Mouse (Mus musculus) myocyte (in vitro differentiated cells): ENCODE data around the gene Popdc2. TPM values are rescaled to one million over a fixed set of nuclear protein-coding genes. Genes with fewer than 3 reads are reported as not detected.
"Not testable (repeated sequence)": the region's sequence is repeated elsewhere in the genome, so short reads cannot be mapped to it uniquely, and the experiment has no call there.

ENCODE experiments used
- H3K27me3 ChIP-seq: one replicate; pipeline ENCODE4 v1.6.1; 2011; ENCODE audit not compliant: control insufficient read depth, insufficient read depth, insufficient read length
- H3K36me3 ChIP-seq: one replicate; pipeline ENCODE4 v1.6.1; 2011; ENCODE audit not compliant: control insufficient read depth, insufficient read depth
- H3K4me2 ChIP-seq: one replicate; pipeline ENCODE4 v1.6.1; 2011; ENCODE audit warnings: low read depth, control low read depth
- H3K4me3 ChIP-seq: one replicate; pipeline ENCODE4 v1.5.1; 2011; ENCODE audit warnings: mild to moderate bottlenecking, control low read depth, moderate library complexity
- H3K79me2 ChIP-seq: one replicate; pipeline ENCODE4 v1.6.1; 2011; ENCODE audit not compliant: control insufficient read depth, insufficient read depth
- H3ac ChIP-seq: one replicate; pipeline ENCODE4 v1.6.1; 2011; ENCODE audit not compliant: control insufficient read depth, insufficient read length
- CEBPB ChIP-seq: IDR thresholded peaks from 2 replicates; pipeline ENCODE4 v1.6.1; 2011; ENCODE audit warnings: mild to moderate bottlenecking, moderate library complexity; ENCODE audit not compliant: poor library complexity, insufficient read depth, severe bottlenecking
- E2F4 ChIP-seq: IDR thresholded peaks from one replicate; pipeline ENCODE4 v1.6.1; 2011; ENCODE audit warnings: mild to moderate bottlenecking, control low read depth, moderate library complexity; ENCODE audit not compliant: insufficient read depth
- MAX ChIP-seq: IDR thresholded peaks from one replicate; pipeline ENCODE4 v1.6.1; 2011; ENCODE audit warnings: low read depth, mild to moderate bottlenecking, control low read depth
- MYOD1 ChIP-seq, 3 experiments: IDR thresholded peaks; one replicate each; pipeline ENCODE4 v1.6.1; 2011; ENCODE audit warnings: control low read depth in 2 of 3, low read depth in 2 of 3, mild to moderate bottlenecking in 2 of 3, moderate library complexity in 1 of 3; ENCODE audit not compliant: insufficient read length in 2 of 3, control insufficient read depth in 1 of 3
- MYOG ChIP-seq, 3 experiments: IDR thresholded peaks; one replicate each; pipeline ENCODE4 v1.6.1; 2011; ENCODE audit warnings: control low read depth in 2 of 3, low read depth in 2 of 3, mild to moderate bottlenecking in 2 of 3; ENCODE audit not compliant: insufficient read length in 2 of 3, control insufficient read depth in 1 of 3, insufficient read depth in 1 of 3
- POLR2A ChIP-seq: IDR thresholded peaks from one replicate; pipeline ENCODE4 v1.6.1; 2011; ENCODE audit warnings: low read depth, mild to moderate bottlenecking, control low read depth, moderate library complexity; ENCODE audit not compliant: insufficient read length
- POLR2AphosphoS2 ChIP-seq: IDR thresholded peaks from one replicate; pipeline ENCODE4 v1.6.1; 2011; ENCODE audit warnings: low read depth, control low read depth; ENCODE audit not compliant: insufficient read length
- REST ChIP-seq: IDR thresholded peaks from one replicate; pipeline ENCODE4 v1.6.1; 2011; ENCODE audit warnings: mild to moderate bottlenecking, control low read depth, moderate library complexity; ENCODE audit not compliant: insufficient read depth, insufficient read length
- SRF ChIP-seq: IDR thresholded peaks from one replicate; pipeline ENCODE4 v1.6.1; 2011; ENCODE audit warnings: low read depth; ENCODE audit not compliant: control insufficient read depth, insufficient read length
- TCF12 ChIP-seq: IDR thresholded peaks from one replicate; pipeline ENCODE4 v1.6.1; 2011; ENCODE audit warnings: mild to moderate bottlenecking, control low read depth; ENCODE audit not compliant: poor library complexity, insufficient read depth, severe bottlenecking
- TCF3 ChIP-seq: IDR thresholded peaks from one replicate; pipeline ENCODE4 v1.6.1; 2011; ENCODE audit warnings: low read depth, control low read depth; ENCODE audit not compliant: insufficient read length
- USF1 ChIP-seq: IDR thresholded peaks from one replicate; pipeline ENCODE4 v1.6.1; 2011; ENCODE audit warnings: low read depth, mild to moderate bottlenecking, control low read depth, moderate library complexity
- polyA plus RNA-seq: library from polyadenylated mRNA; unstranded; fragments of >200 nt; fragmentation: generic; extraction: Trizol; gene quantifications from one replicate; pipeline ENCODE4 v1.2.1, GENCODE M21; 2012; ENCODE audit warnings: missing spikeins

The Popdc2 gene
- polyA plus RNA-seq, 1 experiment, result 10.5 TPM

DNA sequence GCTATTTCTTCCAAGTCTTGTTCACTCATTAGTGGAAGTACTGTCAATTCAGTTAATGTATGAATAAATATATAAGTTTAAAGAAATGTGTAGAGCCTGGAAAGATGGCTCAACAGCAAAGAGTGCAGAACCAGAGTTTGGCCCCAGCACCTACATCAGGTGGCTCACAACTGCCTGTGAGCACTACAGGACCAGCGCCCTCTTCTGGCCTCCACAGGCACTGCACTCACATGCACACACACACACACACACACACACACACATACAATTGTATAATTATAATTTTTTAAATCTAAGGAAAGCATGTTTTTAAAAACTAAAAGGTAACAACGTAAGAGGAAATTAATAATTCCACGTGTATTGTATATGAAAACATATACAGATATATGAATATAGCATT is 32.7 kb upstream of the Popdc2 start:
- H3K79me2 ChIP-seq, result no peaks in the 10 kb centered on the region
- no peak overlapping the region for H3K4me3 ChIP-seq
- H3K36me3 ChIP-seq, result no peaks in the 10 kb centered on the region
- no peak overlapping the region for H3K4me2 ChIP-seq
- no peak overlapping the region for H3ac ChIP-seq
- TF ChIP-seq SRF (no peak), USF1 (no peak), TCF3 (no peak)
- H3K27me3 ChIP-seq, result no peaks in the 10 kb centered on the region

DNA sequence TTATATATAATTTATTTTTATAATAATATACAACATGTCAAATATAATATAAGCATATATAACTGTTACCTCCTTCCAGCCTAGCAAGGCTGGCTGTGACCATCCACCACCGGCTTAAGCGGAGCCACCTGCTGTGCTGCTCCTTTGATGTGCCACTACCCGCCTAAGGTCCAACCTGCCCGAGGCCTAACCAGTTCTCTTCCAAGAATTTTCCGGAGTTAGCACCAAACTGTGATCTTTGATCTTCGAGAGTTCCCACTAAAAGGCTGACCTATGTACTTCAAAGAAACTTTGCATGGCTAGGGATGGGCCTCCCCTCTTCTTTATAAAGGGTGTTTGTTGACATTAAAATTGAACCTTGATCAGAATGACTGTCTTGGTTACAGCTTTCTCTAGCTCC is 27.6 kb upstream of the Popdc2 start:
- H3K27me3 ChIP-seq, result no peaks in the 10 kb centered on the region
- no peaks in the 10 kb centered on the region for H3K79me2 ChIP-seq
- no peak overlapping the region for H3K4me2 ChIP-seq
- TF ChIP-seq TCF3, result no peak
- TF ChIP-seq MAX, result no peak
- no peak for TF ChIP-seq POLR2A
- no peak for TF ChIP-seq CEBPB
- TF ChIP-seq SRF, result no peak
- no peak for TF ChIP-seq MYOG (IDR thresholded peaks at IDR 0.05; ENCODE audit: control insufficient read depth in 1 of 3, insufficient read depth in 1 of 3, insufficient read length in 2 of 3, low read depth in 2 of 3)
- no peak for TF ChIP-seq REST
- no peak for TF ChIP-seq USF1
- TF ChIP-seq TCF12, result no peak
- no peak for TF ChIP-seq POLR2AphosphoS2
- TF ChIP-seq MYOD1 (IDR thresholded peaks at IDR 0.05; ENCODE audit: control insufficient read depth in 1 of 3, insufficient read length in 2 of 3, low read depth in 2 of 3), result no peak
- no peak for TF ChIP-seq E2F4
- H3ac ChIP-seq, result no peak overlapping the region
- H3K36me3 ChIP-seq, result no peaks in the 10 kb centered on the region
- no peak overlapping the region for H3K4me3 ChIP-seq

DNA sequence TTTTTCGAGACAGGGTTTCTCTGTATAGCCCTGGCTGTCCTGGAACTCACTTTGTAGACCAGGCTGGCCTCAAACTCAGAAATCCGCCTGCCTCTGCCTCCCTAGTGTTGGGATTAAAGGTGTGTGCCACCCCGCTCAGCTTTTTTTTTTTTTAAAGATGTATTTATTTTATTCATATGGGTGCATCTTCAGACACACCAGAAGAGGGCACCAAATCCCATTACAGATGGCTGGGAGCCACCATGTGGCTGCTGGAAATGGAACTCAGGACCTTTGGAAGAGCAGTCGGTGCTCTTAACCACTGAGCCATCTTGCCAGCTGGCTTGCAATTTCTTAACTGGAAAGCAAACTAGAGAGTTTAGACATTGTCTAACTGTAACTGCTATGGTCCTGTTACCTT is 23.9 kb upstream of the Popdc2 start:
- H3K79me2 ChIP-seq, H3ac ChIP-seq, H3K4me3 ChIP-seq, H3K4me2 ChIP-seq, H3K36me3 ChIP-seq, H3K27me3 ChIP-seq: not testable (repeated sequence)

DNA sequence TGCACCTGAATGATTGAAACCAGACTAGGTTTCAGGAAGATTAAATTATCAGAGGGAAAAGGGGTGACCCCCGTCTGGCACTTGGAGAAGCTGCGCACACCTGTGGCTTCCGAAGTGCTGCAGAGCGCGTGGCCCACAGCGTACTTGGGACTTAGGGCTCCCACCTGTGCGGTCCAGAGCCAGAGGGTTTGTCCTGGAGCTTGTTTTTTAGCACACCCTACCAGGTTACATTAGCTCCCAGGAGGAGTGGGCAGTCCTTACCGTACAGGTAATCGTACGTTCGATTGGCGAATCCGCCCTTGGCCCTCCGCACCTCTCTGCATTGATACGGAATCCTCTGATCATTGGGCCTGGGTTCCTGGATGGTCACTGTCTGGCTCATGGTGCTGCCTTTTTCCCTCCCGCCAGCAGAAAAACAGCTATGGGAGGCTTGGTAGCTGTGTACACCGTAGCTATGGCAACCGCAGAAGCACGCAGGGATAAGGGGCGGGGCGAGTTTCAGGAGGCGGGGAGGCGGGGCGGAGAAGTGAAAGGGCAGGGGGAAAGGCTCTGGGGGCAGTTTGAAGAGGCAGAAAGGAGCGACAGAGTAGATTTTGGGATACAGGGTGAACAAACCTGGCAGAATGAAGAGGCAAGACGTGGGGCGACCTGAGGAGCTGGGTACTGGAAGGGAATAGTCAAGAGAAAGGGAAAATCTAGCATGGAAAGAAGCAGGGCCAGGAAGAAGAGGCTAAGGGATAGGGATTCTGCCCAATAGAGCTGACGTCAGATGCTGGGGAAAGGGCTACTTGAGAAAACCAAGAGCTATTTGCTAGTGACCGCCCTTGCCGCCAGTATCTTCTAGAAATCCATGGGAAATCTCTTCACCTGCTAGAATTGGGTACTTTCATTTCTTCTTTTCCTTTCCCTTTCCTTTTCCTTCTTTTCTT is 20.3 kb upstream of the Popdc2 start, which contains the start of gene Maats1:
Gene Maats1 (minus strand): TSS at position 748 of the 929 bp plus-strand sequence.
- H3K79me2 ChIP-seq, result no peaks in the 10 kb centered on the region
- no peak for TF ChIP-seq TCF3
- TF ChIP-seq POLR2AphosphoS2, result no peak
- TF ChIP-seq E2F4, result no peak
- no peak for TF ChIP-seq SRF
- no peak for TF ChIP-seq MYOD1 (IDR thresholded peaks at IDR 0.05; ENCODE audit: control insufficient read depth in 1 of 3, insufficient read length in 2 of 3, low read depth in 2 of 3)
- TF ChIP-seq USF1, result no peak
- TF ChIP-seq TCF12, result no peak
- no peak for TF ChIP-seq MAX
- TF ChIP-seq REST, result no peak
- TF ChIP-seq MYOG (IDR thresholded peaks at IDR 0.05; ENCODE audit: control insufficient read depth in 1 of 3, insufficient read depth in 1 of 3, insufficient read length in 2 of 3, low read depth in 2 of 3), result no peak
- TF ChIP-seq POLR2A, result no peak
- no peak for TF ChIP-seq CEBPB
- no peaks in the 10 kb centered on the region for H3K36me3 ChIP-seq
- H3K4me2 ChIP-seq, result peak within 1 kb of the TSS; percentile 22
- H3ac ChIP-seq, result no peak within 1 kb of the TSS
- H3K4me3 ChIP-seq, result no peak within 1 kb of the TSS
- no peaks in the 10 kb centered on the region for H3K27me3 ChIP-seq

DNA sequence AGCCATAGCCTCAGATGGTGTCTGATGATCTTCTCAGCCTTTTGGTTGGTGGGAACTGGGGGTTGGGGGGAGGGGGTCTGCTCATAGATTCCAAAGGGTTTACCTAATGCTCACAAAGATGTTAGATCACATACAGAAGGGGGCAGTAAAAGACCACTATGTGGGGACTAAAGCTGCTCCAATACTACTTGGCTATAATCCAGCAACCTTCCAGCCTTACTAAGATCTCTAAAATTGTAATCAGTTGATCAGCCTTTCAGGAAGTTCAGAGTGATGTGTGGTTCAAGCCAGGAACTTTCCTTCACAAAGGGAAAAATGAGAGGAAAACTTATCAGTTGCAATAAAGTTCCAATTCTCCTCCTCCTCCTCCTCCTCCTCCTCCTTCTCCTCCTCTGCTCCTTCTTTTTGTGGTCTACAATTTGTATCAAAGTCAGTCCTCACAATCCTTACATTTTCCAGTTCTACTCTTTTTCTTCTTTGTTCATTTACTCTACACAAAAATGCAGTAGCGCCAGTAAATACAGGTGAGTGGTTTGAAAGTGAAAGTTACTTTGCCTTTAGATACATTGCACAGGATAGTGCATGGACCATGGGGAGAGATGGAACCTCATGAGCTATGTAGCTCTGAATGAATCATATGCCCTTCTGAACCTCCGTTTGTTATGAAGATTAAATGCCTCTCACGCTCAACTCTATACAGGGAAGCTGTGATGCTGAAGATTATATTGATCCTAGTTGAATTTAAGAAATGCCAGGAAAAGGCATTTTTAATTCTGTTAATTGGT is 16.9 kb upstream of the Popdc2 start:
- no peak for TF ChIP-seq TCF12
- TF ChIP-seq REST, result no peak
- TF ChIP-seq USF1, result no peak
- TF ChIP-seq MYOD1 (IDR thresholded peaks at IDR 0.05; ENCODE audit: control insufficient read depth in 1 of 3, insufficient read length in 2 of 3, low read depth in 2 of 3), result no peak
- no peak for TF ChIP-seq MYOG (IDR thresholded peaks at IDR 0.05; ENCODE audit: control insufficient read depth in 1 of 3, insufficient read depth in 1 of 3, insufficient read length in 2 of 3, low read depth in 2 of 3)
- Histone ChIP-seq H3K36me3 (peaks cover 8% of the 10 kb centered on the region), H3K4me2 (peak overlapping the region; percentile 51), H3K4me3 (no peak overlapping the region), H3K79me2 (peaks cover 22% of the 10 kb centered on the region), H3K27me3 (no peaks in the 10 kb centered on the region), H3ac (no peak overlapping the region)
